Mouse (Mus musculus) forebrain, embryonic 15.5 days (tissue): Measurements from ENCODE around the gene Rbm8a2. TPM values are rescaled to one million over a fixed set of nuclear protein-coding genes. Genes with fewer than 3 reads are reported as not detected.
"Not testable (repeated sequence)": the region's sequence is repeated elsewhere in the genome, so short reads cannot be mapped to it uniquely, and the experiment has no call there.

Experiments
- ATAC-seq: fragments of 200-750 bp; cut with Nextera tagmentation; replicated peaks from 2 replicates; pipeline ENCODE4 v1.8.0; 2017; ENCODE audit warnings: mild to moderate bottlenecking, moderate TSS enrichment, moderate library complexity
- H3K27ac ChIP-seq: fragments of 300-500 bp; sonication (generic); replicated peaks from 2 replicates; pipeline ENCODE4 v1.5.1; 2015; ENCODE audit warnings: mild to moderate bottlenecking, inconsistent platforms
- H3K27me3 ChIP-seq: fragments of 300-500 bp; sonication (generic); 2 replicates; pipeline ENCODE4 v1.6.1; 2015; ENCODE audit warnings: inconsistent platforms
- H3K36me3 ChIP-seq: fragments of 300-500 bp; sonication (generic); 2 replicates; pipeline ENCODE4 v1.6.1; 2015; ENCODE audit warnings: mild to moderate bottlenecking, inconsistent platforms
- H3K4me1 ChIP-seq: fragments of 300-500 bp; sonication (generic); 2 replicates; pipeline ENCODE4 v1.6.1; 2015; ENCODE audit warnings: inconsistent platforms
- H3K4me2 ChIP-seq: fragments of 300-500 bp; sonication (generic); replicated peaks from 2 replicates; pipeline ENCODE4 v1.6.1; 2015; ENCODE audit warnings: mild to moderate bottlenecking, inconsistent platforms
- H3K4me3 ChIP-seq: fragments of 300-500 bp; sonication (generic); 2 replicates; pipeline ENCODE4 v1.5.1; 2015; ENCODE audit warnings: mild to moderate bottlenecking, inconsistent platforms
- H3K9ac ChIP-seq: fragments of 300-500 bp; sonication (generic); replicated peaks from 2 replicates; pipeline ENCODE4 v1.6.1; 2015; ENCODE audit warnings: mild to moderate bottlenecking, inconsistent platforms
- H3K9me3 ChIP-seq: fragments of 300-500 bp; sonication (generic); 2 replicates; pipeline ENCODE4 v1.6.1; 2016; ENCODE audit warnings: inconsistent platforms
- WGBS: fragments of 180-500 bp; shearing (Covaris S2); methylation state at CpG from one replicate; pipeline ENCODE4 v1.1.7; 2015; ENCODE audit warnings: mixed read lengths; 5-methylcytosine and 5-hydroxymethylcytosine counted together
- polyA plus RNA-seq: library from polyadenylated mRNA; unstranded; fragments of >200 nt; fragmentation: Nextera tagmentation; extraction: Ambion mirVana; gene quantifications from 2 replicates; pipeline ENCODE4 v1.2.1, GENCODE M21; 2015

Rbm8a2 gene
- 0.37 and 0.46 TPM in 2 replicates for polyA plus RNA-seq

DNA sequence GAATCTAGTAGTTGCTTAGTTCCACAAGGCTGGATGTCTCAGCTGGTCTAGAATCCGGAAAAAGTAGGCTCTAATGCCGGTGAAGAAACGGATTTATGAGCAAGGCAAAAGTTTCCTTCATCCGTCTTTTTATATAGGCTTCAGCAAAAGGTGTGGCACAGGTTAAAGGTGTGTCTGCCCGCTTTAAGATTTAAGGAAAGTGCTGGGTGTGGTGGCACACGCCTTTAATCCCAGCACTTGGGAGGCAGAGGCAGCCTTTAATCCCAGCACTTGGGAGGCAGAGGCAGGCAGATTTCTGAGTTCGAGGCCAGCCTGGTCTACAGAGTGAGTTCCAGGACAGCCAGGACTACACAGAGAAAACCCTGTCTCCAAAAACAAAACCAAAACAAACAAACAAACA lies at the start of gene Rbm8a2:
Gene Rbm8a2, minus strand, starts transcription at position 101 of the 400 bp plus-strand sequence.
- not testable (repeated sequence) for H3K9me3 ChIP-seq, H3K4me1 ChIP-seq, H3K9ac ChIP-seq, H3K27me3 ChIP-seq, H3K4me2 ChIP-seq, H3K36me3 ChIP-seq, ATAC-seq, H3K27ac ChIP-seq, H3K4me3 ChIP-seq
- 94% methylated on average over 7 of the region's 7 CpGs for WGBS

DNA sequence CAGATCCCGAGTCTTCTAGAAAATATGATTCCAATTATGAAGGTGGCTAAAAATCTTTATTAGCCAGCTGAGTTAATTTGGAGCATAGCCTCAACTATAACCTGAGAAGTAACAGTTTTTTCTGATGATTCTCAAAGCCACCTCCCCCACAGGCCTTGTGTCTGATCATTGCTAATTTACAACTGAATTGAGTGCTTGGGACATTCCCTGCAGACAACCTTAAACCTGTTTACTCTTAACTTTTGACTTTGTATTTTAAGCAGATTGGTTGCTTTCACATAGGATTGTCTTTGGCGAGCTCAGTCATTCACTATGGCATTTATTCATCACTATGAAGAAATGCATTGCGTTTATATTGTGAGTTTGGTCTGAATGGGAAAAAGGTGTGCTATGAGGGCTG lies 49.5 kb upstream of the Rbm8a2 start:
- ATAC-seq, result no peak
- Histone ChIP-seq H3K27me3 (no peaks in the 10 kb centered on the region), H3K4me3 (no peak overlapping the region), H3K9me3 (no peaks in the 10 kb centered on the region), H3K4me1 (no peaks in the 10 kb centered on the region), H3K9ac (no peak overlapping the region), H3K27ac (no peak overlapping the region), H3K4me2 (no peak overlapping the region), H3K36me3 (no peaks in the 10 kb centered on the region)
- 71% methylated on average over 3 of the region's 3 CpGs for WGBS

DNA sequence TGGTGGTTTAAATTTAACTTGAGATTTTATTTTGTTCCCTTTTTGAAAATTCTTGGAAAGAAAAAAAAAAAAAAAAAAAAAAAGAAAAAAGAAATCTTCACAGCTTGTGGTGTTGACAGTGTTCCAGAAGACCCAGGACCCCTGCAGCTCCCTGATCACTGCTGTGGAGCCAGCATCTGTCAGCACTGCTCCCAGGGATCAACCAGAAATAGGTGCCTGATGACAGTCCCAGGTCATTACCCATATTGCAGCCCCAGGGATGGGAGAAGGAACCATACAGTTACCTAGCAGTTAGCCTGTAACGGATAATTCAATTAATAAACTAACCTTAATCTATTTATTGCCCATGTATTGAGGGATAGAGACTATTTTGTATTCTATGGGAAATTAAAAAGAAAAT lies 45.6 kb upstream of the Rbm8a2 start:
- 74% methylated on average over 1 of the region's 1 CpGs for WGBS
- no peaks in the 10 kb centered on the region for H3K27me3 ChIP-seq
- no peak for ATAC-seq

DNA sequence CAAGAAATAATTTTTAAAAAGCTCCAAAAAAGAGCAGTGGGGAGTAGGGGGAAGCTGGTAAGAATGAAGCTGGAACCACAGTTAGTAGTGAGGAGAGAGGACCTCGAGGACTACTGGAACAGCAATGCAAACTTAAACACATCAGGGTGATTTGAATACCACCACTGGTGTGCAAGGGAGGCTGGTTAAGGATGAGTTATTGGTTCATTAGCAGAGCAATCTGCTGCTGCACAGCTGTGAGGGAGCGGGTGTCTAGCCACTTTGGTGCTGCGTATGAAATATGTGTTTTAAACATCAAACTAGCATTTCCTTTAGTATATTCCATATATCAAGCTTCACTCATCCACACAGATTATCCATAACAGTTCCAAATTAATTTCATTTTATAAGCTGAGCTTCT lies 39.6 kb upstream of the Rbm8a2 start:
- Histone ChIP-seq H3K4me3 (no peak overlapping the region), H3K27ac (no peak overlapping the region), H3K36me3 (no peaks in the 10 kb centered on the region), H3K9ac (no peak overlapping the region), H3K27me3 (no peaks in the 10 kb centered on the region), H3K9me3 (no peaks in the 10 kb centered on the region), H3K4me2 (no peak overlapping the region), H3K4me1 (no peaks in the 10 kb centered on the region)
- 97% methylated on average over 3 of the region's 3 CpGs for WGBS
- ATAC-seq, result no peak

More for the DNA sequence above, 45.6 kb upstream of the Rbm8a2 start:
- Histone ChIP-seq H3K9ac (no peak overlapping the region), H3K4me2 (no peak overlapping the region), H3K9me3 (no peaks in the 10 kb centered on the region), H3K4me3 (no peak overlapping the region), H3K4me1 (no peaks in the 10 kb centered on the region), H3K36me3 (no peaks in the 10 kb centered on the region), H3K27ac (no peak overlapping the region)

DNA sequence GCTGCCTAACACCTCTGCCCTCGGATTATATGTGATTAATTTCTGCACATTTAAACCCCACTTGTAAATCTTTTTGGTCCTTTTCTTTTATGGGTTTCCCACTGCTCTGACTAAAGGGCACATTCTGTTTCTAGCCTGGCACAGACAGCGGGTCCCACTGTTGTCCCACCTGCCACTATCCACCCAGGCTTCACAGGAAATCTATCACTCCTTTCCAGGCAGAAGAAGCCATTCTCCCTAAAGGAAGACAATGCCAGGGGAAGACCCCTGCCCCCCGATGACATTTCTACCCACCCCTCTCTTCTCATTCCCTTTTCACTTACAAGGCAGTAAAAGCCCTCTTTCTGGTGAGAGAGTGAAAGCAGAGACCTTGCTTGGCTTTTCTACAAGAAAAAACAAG lies 37.2 kb upstream of the Rbm8a2 start:
- H3K4me1 ChIP-seq, result no peaks in the 10 kb centered on the region
- H3K27ac ChIP-seq, result no peak overlapping the region
- H3K4me2 ChIP-seq, result no peak overlapping the region
- ATAC-seq, result no peak
- H3K9ac ChIP-seq, result no peak overlapping the region
- no peaks in the 10 kb centered on the region for H3K9me3 ChIP-seq
- WGBS, result 47% methylated on average over 3 of the region's 3 CpGs
- no peaks in the 10 kb centered on the region for H3K27me3 ChIP-seq
- no peaks in the 10 kb centered on the region for H3K36me3 ChIP-seq
- no peak overlapping the region for H3K4me3 ChIP-seq

DNA sequence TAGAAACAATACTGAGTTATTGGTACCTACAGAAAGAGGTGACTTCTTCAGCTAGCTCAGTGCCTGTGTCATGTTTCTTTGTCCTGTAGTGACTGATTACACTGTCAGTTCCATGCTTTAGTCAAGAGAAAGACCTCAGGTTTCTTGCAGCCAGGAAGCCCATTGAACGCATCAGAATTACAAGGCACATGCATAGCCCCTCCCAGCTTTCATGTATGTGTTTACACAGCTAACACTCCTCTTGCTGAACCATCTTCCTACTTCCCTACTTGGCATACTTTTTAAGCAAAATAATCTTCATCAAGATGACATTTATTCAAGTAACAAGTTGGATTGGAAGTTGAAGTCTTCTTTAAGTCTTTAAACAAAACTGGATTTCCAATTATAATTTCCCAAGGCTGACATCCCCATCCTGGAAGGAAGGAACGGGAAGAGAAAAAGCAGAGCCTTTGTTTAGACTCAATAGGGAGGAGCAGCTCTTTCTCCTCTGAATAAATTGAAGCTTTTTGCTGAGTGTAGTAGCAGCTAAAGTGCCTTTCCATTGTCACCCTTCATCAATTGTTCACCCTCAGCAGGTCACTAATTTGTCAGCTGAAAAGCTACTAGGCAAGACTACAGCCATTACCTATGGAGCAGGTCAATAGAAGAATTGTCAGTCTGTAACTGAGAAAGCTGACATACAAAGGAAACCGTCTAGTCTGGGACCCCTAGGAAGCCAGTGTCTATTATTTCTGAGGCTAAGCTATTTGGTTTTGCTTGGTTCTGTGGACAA lies 34.8 kb upstream of the Rbm8a2 start:
- Histone ChIP-seq H3K4me3 (no peak overlapping the region), H3K27me3 (no peaks in the 10 kb centered on the region), H3K27ac (0 out of 2 replicates have a peak overlapping the region, but pooled peaks have one; percentile 0), H3K9ac (no peak overlapping the region), H3K9me3 (no peaks in the 10 kb centered on the region), H3K4me2 (no peak overlapping the region), H3K36me3 (no peaks in the 10 kb centered on the region), H3K4me1 (no peaks in the 10 kb centered on the region)
- peak; percentile 68 for ATAC-seq
- WGBS, result 2% methylated on average over 3 of the region's 3 CpGs

DNA sequence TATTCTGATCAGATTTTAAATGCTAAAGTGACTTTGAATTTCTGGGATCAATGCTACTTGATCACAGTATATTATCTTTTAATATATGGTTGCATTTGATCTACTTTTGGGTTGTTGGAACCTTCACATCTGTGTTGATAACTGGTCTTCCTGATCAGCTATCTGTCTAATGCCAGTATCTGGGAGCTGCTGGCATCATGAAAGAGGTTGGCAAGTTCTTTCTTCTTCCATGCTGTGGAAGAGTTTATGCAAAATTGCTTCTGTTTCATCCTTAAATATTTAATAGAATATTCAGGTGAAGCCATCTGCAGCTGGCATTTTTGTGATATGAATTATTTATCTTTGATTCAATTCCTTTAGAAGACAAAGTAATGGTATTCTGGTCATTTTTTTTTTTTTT lies 32.6 kb upstream of the Rbm8a2 start:
- H3K4me2 ChIP-seq, result no peak overlapping the region
- H3K27me3 ChIP-seq, result no peaks in the 10 kb centered on the region
- H3K9me3 ChIP-seq, result no peaks in the 10 kb centered on the region
- H3K4me1 ChIP-seq, result no peaks in the 10 kb centered on the region
- no peak overlapping the region for H3K4me3 ChIP-seq
- H3K9ac ChIP-seq, result no peak overlapping the region
- ATAC-seq, result no peak
- H3K36me3 ChIP-seq, result no peaks in the 10 kb centered on the region
- H3K27ac ChIP-seq, result no peak overlapping the region

DNA sequence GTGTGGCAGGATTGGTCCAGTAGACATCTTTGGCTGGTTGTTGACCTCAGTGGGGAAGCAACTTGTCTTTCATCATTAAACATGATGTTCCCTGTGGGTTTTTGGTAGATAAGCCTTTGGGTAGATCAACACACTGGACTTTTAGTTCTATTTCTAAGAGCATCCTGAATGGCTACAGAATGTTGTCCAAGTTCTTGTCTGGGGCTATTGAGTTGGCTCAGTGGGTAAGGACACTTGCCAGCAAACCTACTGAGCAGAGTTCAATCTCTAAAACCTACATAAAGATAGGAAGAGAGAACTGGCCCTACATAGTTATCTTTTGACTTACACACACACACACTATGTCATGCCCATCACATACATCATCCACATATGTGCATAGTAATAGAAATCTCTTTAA lies 32.2 kb upstream of the Rbm8a2 start:
- no peak for ATAC-seq
- H3K4me3 ChIP-seq, result no peak overlapping the region
- H3K4me2 ChIP-seq, result no peak overlapping the region

DNA sequence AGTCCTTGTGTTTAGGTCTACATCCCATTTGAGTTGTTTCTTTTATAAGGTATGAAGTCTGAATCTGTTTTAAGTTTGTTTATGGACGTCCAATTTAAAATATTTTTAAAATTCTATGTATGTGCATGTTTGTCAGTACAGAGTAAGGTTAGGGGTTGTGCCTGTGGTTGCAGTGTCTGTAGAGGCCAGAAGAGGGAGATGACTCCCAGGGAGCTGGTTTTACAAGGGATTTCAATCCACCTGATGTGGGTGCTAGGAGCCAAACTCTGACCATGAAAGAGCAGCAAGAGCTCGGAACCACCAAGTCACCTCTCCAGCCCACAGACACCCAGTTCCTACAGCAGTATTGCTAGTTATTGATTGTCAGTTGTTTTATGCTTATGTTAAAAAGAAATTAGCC lies 29.5 kb upstream of the Rbm8a2 start:
- no peak overlapping the region for H3K4me2 ChIP-seq
- no peaks in the 10 kb centered on the region for H3K27me3 ChIP-seq
- no peak overlapping the region for H3K4me3 ChIP-seq
- whole genome bisulfite sequencing, result 91% methylated on average over 2 of the region's 2 CpGs
- no peak overlapping the region for H3K9ac ChIP-seq
- no peaks in the 10 kb centered on the region for H3K36me3 ChIP-seq
- no peaks in the 10 kb centered on the region for H3K9me3 ChIP-seq
- no peak overlapping the region for H3K27ac ChIP-seq
- H3K4me1 ChIP-seq, result no peaks in the 10 kb centered on the region
- no peak for ATAC-seq

More for the DNA sequence above, 32.2 kb upstream of the Rbm8a2 start:
- H3K36me3 ChIP-seq, result no peaks in the 10 kb centered on the region
- H3K27ac ChIP-seq, result no peak overlapping the region
- no peaks in the 10 kb centered on the region for H3K4me1 ChIP-seq
- H3K9ac ChIP-seq, result no peak overlapping the region
- H3K9me3 ChIP-seq, result no peaks in the 10 kb centered on the region
- H3K27me3 ChIP-seq, result no peaks in the 10 kb centered on the region

DNA sequence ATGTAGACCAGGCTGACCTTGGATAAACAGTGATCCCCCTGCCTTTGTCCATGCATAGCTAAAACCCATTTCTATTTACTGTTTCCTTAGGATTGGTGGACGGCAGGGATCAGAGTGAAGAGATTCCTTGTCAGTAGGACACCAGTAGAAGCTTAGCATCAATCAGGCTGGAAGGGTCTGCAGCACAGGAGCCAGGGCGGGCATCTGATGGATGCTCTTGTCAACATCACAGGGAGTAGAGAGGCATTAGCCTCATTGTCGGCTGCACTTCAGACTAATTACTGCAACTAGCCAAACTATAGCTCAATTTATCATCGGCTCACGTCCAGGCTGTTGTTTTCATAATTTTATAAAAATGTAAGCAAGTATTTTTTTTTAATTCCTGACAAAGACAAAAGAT lies 21.7 kb upstream of the Rbm8a2 start:
- H3K4me1 ChIP-seq, result peaks cover 10% of the 10 kb centered on the region; the same call in 1 of the 2 replicates
- no peak for ATAC-seq
- no peaks in the 10 kb centered on the region for H3K36me3 ChIP-seq
- no peak overlapping the region for H3K4me3 ChIP-seq
- H3K27ac ChIP-seq, result no peak overlapping the region
- H3K4me2 ChIP-seq, result no peak overlapping the region
- H3K9ac ChIP-seq, result no peak overlapping the region
- WGBS, result 78% methylated on average over 5 of the region's 5 CpGs
- H3K27me3 ChIP-seq, result no peaks in the 10 kb centered on the region
- H3K9me3 ChIP-seq, result no peaks in the 10 kb centered on the region

DNA sequence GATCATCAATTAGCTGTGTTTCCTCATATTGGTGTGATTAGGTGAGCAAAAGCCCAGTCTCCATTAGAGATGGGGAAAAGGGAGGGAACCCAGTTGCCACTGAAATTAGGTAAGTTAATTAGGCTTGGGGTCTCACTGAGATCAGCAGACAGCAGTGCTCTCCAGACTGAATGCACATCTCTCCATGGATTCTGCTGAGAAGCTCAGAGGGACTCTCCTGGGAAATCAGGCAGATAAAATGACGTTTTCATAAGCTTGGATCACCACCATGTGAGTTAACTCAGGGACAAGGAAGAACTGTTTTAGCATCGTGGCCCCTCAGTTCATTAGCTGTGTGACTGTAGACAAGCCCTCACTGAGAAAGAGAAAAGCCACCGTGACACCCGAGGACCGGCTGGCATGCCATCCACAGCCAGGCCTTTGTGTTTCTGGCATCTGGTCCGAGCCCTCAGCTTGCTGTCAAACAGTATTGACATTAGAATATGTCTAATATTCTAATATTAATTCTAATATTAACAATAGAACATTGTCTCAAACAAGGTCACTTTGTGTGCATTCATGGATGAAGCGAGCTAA lies 18.2 kb upstream of the Rbm8a2 start:
- 45% methylated on average over 7 of the region's 7 CpGs for WGBS
- Histone ChIP-seq H3K9me3 (no peaks in the 10 kb centered on the region), H3K36me3 (no peaks in the 10 kb centered on the region), H3K4me2 (no peak overlapping the region), H3K4me3 (no peak overlapping the region), H3K27me3 (no peaks in the 10 kb centered on the region), H3K27ac (no peak overlapping the region), H3K4me1 (peaks cover 10% of the 10 kb centered on the region; the same call in 1 of the 2 replicates), H3K9ac (no peak overlapping the region)
- ATAC-seq, result no peak

DNA sequence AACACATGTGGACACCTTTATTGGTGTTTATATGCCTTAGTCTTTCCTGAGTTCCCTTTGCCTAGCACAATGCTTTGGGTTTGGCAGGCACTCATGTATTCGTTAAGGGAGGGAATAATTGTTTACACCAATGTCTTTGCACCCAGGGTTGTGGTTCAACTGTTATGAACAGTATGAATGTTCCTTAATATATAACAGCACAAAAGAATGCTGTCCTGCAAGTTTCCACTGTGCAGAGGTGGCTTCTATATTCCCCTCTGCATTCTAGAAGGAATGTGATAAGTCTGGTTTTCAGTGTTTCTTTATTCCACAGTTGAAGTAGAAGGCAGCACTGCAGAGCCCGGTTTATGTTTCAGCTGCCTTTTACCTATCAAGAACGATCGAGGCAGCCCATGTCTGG lies 10.0 kb upstream of the Rbm8a2 start:
- Histone ChIP-seq H3K4me2 (no peak overlapping the region), H3K9ac (no peak overlapping the region), H3K9me3 (no peaks in the 10 kb centered on the region), H3K4me1 (no peaks in the 10 kb centered on the region), H3K36me3 (no peaks in the 10 kb centered on the region), H3K27me3 (no peaks in the 10 kb centered on the region), H3K4me3 (no peak overlapping the region), H3K27ac (no peak overlapping the region)
- no peak for ATAC-seq
- WGBS, result 85% methylated on average over 4 of the region's 4 CpGs

DNA sequence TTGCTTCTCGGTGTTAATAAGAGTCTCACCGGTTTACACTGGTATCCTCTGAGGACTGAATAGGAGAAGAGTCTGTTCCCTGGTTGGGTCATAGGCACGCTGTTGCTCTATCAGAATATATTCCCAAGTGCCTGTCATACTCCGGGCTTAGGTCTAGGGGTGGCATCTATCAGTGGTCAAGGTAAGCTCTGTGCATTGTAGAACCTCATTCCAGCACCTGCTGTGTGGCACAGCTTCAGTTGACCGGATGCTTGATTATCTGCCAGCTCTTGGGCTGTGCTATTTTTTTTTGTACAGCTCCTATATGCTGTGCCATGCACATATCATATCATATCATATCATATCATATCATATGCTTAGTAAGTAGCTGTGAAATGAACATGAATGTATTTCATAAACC lies 9.5 kb upstream of the Rbm8a2 start:
- no peaks in the 10 kb centered on the region for H3K36me3 ChIP-seq
- no peaks in the 10 kb centered on the region for H3K27me3 ChIP-seq
- no peak for ATAC-seq
- 94% methylated on average over 5 of the region's 5 CpGs for WGBS
- no peak overlapping the region for H3K9ac ChIP-seq
- H3K4me2 ChIP-seq, result no peak overlapping the region
- no peaks in the 10 kb centered on the region for H3K4me1 ChIP-seq
- no peak overlapping the region for H3K27ac ChIP-seq
- H3K4me3 ChIP-seq, result no peak overlapping the region
- H3K9me3 ChIP-seq, result no peaks in the 10 kb centered on the region
